Mouse (Mus musculus): ENCODE measurements around the gene Hdac7. TPM values are rescaled to one million over a fixed set of nuclear protein-coding genes. Genes with fewer than 3 reads are reported as not detected.

The Hdac7 gene
- total RNA-seq, 2 experiments from 2014 or later, result 26.9 to 37.1 TPM

DNA sequence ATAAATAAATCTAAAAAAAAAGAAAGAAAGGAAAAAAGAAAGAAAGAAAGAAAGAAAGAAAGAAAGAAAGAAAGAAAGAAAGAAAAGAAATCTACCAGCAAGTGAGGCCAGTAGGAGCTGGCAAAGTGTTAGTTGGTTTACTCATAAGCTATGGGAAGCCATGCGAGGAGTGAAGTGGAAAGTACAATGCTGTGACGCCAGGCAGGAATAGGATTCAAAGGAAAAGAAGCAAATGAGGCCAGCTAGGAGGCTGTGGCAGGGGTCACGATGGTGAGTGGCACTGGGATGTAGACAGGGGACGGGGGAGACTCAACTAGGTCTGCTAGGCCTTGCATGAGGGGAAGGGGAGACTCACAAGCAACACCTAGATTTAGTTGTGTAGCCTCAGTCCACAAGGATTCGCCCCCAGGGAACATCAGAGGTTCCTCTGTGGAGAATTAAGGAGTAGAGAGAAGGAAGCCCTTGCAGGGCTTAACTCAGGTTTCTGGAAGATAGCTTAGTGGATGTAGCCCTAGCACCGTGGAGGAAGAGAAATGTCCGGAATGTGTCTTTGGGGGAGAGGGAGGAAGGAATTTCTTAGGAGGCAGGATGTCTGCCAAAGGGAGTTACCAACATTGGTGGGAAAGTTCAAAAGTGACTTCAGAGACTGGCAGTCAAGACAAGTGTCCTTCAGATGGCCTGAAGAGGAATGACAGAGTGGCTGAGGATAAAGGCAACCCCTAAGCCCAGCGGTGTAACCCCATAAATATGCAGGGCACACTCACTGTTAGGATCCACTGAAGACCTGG is 65.8 kb downstream of the Hdac7 start, which contains the start of gene Slc48a1:
Gene Slc48a1 (plus strand): TSS at position 210 of the 788 bp plus-strand sequence.
- no peak for DNase-seq
- intact Hi-C loops (cut with DNase I), result no loop called here

DNA sequence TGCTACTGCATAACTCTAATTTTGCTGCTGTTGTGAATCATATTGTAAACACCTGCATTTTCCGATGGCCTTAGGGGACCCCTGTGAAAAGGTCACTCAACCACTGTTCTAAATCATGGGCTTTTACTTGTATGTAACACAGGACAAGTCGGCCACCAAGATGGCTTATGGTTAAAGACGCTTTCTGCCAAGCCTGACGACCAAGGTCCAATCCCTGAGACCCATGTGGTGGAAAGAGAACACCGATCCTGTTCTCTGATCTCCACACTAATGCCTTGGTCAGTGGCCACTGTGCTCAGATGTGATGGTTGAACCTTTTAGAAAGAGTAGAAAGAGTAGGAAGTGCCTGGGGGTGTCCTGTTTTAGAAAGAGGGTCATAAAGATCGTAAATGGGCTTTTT is 67.4 kb downstream of the Hdac7 start:
- no peak for DNase-seq

DNA sequence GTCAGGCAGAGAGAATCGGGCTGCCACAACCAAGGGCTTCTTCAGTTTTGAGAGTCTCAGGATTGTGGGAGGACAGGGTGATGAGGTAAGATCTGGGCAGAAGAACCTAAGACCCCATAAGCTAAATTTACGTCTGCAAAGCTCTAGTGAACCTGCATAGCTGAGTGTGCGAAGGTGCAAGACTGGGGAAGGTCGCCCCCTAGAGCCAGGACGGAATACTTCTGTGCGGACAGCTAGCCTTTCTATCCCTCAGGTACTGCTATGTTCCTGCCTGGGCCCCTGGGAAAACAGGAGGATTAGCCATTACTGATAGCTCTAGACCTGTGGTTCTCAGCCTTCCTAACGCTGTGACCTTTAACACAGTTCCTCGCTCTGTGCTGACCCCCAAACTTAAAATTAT is 67.8 kb downstream of the Hdac7 start:
- intact Hi-C loops (cut with DNase I), result loop anchor here (1.0 kb wide), 2 partner anchors 25 to 58 kb away; no protein-coding TSS in a partner anchor
- peak; percentile 80 to 90 for DNase-seq

More for the DNA sequence above, 67.4 kb downstream of the Hdac7 start:
- intact Hi-C loops (cut with DNase I), result loop anchor here (1.0 kb wide), 2 partner anchors 26 to 59 kb away; no protein-coding TSS in a partner anchor

DNA sequence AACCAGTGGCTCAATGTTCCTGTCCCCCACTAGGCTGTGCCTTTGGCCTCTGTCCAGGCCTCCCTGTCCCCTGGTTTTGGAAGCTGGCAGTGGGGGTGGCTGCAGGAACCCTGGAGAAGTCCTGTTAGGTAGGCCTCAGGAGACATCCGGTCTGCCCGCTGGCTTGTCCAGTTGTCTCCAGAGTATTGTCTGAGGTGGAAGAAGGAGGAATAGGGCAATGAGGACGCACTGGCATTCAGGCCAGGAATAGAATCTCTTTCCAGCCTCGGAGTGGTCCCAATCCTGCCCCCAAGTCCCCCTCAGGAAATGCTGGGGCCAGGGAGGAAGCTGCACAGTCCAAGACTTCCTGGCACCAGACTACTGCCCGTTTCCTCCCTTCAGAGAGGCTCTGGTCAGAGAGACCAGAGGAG is 70.3 kb downstream of the Hdac7 start:
- intact Hi-C loops (cut with DNase I), result no loop called here
- peak in 1 of 2 experiments; percentile 48 for DNase-seq

DNA sequence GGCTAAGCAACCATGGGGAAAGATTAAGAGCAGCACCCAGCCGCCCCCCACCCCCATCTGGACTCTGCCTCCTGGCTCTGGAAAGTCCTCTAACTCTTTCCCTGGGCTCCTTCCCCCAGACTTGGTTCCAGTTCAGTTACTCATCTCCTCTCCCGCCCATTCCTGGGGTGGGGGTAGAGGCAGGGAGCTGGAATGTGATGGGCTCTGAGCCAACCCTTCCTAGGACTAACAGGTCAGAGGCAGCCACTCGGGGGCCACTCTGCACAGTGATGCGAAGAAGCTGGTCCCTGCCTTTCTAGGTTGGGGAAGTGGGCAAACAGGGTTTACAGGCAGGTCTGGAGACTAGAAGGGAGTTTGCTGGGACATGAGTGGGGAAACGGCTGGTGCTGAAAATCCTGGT is 71.2 kb downstream of the Hdac7 start:
- DNase-seq, result peak; percentile 53 to 66
- intact Hi-C loops (cut with DNase I), result no loop called here

DNA sequence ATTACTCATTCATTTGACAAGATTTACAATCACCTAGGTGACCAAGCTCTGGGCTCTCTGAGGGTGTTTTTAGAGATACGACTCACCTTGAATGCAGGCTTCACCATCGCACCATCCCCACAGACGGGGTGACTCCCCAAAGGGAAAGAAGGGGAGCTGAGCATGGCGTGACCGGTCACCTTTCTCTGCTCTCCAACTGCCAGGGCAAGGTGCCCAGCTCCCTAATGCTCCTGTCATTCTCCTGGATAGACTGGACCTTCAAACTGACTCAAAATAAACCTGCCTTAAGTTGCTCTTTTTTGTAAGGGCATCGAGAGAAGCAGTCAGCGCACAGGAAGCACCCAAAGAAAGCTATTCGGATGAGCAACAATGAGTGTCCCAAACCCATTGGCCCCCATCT is 74.0 kb downstream of the Hdac7 start:
- DNase-seq, result no peak
- intact Hi-C loops (cut with DNase I), result no loop called here

DNA sequence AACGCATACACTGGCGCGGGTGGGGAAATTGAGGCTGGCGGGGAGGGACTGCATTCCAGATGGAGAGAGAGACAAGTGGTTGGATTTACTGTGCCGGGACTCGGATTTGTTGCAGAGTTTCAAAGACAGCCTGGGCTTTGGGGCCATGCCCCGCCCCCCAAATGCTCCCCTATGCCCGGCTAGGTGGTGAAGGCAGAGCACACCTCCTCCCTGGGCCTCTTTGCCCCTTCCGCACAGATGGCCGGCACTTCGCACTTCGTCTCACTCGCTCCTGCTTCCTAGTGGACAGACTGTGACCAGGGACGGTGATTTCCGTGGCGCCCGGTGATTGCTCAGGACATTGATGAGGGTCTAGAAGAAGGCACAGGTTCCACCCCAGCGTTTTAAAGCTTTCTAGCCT is 76.1 kb downstream of the Hdac7 start:
- peak in 1 of 2 experiments; percentile 53 for DNase-seq

DNA sequence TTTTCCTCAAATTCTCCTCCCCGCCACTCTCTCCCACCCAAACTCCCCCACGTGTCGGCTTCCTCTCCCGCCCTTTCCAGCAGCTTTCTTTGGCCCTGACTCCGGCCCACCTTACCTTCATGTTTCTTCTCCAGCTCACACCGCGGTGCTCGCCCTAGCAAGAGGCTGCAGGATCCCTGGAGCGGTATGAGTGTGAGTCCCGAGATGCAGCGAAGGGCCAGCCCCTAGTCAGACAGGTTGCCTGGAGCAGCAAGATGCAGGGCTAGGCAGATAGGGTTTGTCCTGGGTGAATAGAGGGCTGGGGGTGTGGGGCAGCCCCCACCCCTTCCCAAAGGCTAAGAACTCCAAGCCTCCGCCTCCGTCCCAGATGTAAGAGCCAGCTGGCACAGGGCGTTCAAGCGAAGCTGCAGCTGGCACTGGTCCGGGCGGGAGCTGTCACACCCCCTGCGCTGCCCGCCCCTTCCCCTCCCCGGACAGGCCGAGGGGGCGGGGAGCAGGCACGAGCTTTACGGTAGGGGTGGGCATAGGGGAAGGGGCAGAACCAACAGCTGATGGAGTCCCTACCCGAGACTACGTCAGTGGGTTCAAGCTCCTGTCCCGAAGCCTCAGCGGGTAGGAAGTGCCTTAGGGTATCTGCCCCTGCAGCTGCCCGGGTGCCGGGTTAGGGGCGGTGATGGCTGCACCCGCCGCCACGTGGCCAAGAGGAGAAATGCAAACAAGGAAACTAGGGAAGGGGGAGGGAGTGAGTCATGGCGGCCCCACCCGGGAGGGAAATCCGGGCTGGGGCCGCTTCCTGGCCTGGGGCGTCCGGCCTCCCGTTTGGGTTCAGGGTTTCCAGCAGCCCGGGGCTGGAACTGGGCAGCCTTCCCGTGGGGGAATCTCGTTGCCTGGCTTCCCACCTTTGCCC is 76.8 kb downstream of the Hdac7 start, which contains the start of gene Rapgef3:
Gene Rapgef3 (minus strand): TSS at position 693 of the 907 bp plus-strand sequence.
- intact Hi-C loops (cut with DNase I), result no loop called here
- peak; percentile 85 to 90 for DNase-seq

More for the DNA sequence above, 76.1 kb downstream of the Hdac7 start:
- intact Hi-C loops (cut with DNase I), result no loop called here

DNA sequence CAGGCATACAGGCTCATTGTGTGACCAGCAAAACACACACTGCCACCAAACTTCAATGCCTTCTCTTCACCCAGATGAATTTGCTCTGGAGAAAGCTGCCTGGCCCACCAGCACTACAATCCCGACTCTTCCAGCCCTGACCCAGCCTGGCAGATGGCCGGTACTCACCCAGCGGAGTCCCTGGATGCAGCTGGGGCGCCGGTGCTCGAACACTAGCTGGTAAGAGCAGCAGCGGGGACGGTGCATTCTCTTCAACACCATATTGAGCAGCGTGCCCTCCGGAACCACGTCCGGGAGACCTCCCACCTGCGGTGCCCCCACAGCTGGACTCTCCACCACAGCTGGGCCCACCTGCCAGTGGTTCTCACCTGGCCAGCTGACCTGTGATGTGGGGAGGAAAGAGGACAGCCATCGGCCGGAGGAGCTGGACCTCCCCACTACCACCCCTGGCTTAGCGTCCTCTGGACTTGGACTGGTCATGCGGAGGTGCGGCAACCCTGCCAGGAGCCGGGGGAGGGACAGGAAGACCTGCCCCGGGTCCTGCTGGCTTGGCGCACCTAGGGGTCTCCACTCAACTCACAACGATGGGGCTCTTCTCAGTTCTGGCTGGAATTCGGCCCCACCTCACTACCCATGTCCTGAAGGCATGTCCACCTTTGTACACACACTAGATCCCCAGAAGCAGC is 77.6 kb downstream of the Hdac7 start:
- intact Hi-C loops (cut with DNase I), result no loop called here
- DNase-seq, result peak in 1 of 2 experiments; percentile 57

DNA sequence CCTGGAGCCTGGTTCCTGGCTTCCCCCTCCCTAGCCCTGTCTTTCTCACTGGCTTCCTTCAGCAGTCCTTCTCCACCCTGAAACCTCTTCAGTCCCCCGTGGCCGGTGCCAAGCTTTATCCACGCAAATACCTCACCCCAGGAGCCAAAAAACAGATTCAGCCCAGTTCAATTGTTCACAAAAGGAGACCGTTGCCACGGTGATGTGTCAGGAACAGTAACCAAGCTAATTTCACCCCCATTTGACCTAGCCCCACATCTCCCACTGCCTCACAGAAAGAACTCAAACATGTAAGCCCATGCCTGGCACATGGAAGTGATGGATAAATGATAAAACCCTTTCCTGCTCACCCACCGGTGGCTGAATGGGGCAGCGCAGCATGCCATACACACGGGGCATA is 78.1 kb downstream of the Hdac7 start:
- DNase-seq, result no peak
- intact Hi-C loops (cut with DNase I), result no loop called here

DNA sequence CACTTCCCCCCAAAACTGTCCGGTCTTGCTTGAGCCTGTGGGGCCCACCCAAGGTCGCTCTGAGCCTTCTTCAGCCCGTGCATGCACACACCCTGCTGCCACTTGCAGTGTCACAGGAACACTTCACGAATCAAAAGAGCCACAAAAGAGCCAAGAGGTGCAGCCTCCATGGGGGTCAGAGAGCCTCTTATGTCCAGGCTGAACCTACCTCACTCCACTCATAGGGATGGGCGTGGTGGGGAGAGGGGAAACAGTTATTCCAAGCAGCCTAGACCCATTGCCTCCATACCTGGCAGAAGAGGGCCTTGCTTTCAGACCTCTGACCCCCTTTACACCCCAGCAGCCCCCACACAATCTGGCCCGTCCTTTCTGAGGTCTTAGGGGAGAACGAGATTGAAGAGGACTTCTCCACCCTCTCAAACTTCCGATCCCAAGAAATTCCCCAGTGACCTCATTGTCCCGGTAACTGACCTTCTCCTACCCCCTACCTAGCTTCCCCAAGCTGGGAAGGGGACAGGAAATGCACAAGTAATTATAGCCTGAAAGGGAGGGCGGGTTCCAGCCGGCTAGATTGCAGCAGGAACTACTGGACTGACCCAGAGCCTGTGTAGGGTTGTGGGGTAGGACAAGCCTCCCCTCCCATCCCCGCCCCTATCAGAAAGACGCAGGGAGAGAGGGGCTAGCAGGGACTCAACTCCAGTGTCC is 79.1 kb downstream of the Hdac7 start:
- no peak for DNase-seq
- intact Hi-C loops (cut with DNase I), result no loop called here

DNA sequence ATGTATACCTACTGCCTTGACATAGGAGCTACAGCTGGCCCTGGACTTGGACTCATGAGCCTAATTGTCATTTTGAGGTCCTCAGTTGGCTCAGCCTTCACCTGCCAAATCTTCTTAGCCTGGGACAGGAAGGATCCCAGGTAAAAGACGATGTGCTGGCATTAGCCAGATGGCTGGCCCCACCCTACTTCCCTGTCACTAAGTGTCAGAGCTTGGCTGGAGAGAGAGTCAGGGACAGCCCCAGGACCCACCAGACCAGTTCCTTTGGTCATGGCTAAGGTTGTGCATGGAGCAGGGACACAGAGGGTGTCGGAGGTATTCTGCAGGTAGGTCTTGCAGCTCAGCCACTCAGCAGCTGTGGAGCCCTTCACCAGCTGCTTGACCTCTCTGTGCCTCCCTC is 79.8 kb downstream of the Hdac7 start:
- no peak for DNase-seq
- intact Hi-C loops (cut with DNase I), result no loop called here

DNA sequence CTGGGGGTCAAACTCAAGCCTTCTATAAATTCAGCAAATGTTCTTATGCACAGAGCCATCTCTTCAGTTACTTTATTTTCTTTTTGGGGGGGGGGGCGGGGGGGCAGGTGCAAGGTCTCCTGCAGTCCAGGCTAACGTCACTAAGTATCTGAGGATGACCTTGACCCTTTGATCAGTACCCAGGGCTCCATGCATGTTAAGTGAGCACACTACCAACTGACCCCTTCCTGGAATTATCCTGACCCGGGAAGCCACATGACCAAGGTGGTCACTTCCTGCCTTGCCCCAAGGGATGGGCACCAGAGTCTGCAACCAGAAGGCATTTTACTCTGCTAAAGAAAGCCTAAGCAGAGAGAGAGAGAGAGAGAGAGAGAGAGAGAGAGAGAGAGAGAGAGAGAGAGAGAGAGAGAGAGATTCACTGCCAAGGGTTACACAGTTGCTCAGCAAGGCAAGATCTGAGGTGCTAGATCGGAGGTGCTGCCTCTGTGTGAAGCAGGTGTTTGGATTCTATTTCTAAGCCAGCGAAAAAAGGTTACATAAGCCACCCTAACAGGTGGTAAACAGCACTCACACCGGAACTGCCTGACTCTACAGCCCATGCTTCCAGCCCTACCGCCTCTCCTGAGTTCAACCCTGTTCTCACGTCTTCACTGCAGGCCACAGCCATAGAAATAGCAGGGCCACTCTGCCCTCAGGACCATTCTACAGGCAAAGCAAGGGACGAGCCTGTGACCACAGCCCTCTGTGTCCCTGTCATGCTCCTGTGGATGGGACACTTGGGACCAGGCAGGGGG is 80.8 kb downstream of the Hdac7 start:
- intact Hi-C loops (cut with DNase I), result no loop called here
- no peak for DNase-seq

DNA sequence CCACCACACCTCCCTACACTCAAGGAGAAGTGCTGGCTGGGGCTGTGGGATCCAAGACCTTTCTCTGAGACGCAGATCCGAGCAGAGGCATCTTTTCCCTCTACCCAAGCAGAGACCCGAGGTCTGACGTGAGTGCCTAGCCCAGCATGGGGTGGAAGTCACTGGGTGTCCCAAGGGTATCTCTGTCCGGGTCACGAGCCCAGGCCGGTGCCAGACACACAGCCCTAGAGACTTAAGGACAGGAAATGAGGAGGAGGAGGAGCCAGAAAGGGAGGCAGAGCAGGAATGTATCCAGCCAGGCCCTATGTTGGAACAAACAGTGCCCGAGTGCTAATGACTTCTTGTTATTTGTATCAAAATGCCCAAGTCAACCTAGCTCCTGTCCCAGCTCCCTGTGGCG is 81.6 kb downstream of the Hdac7 start:
- peak; percentile 64 to 72 for DNase-seq
- intact Hi-C loops (cut with DNase I), result no loop called here

DNA sequence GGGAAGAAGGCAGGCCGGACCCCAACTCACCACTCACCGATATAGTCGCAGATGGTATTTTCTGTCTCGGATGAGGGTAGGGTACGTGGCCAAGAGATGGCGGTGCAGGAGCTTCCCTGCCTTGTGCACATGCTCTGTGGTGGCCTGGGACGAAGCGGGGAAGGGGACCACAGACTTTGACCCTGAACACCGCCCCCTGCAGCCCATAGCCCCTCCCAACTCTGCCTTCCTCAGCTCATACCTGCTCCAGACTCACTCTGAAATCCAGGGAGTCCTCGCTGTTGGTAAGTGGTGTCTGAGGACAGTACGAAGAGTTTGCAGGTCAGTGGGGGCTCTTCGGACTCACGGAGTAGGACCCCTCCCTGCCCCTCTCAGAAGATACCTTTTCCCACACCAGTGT is 82.9 kb downstream of the Hdac7 start:
- no peak for DNase-seq
- intact Hi-C loops (cut with DNase I), result no loop called here

DNA sequence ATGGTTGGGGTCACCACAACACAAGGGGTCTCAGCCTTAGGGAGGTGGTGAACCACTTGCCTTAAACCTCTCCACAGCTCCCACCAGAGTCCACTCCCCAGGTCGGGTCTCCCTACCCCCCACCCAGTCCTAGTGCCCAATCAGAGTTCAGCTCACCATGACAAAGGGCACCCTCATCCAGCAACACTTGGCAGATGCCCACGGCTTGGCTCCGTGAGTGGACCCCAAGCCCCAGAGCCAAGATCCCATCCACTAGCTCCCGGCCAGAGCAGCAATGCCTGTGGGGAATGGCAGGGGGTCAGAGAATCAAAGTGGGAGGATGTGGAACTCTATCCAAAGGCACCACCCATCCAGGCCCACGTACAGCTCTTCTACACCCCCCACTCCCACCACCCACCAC is 83.3 kb downstream of the Hdac7 start:
- no peak for DNase-seq
- intact Hi-C loops (cut with DNase I), result no loop called here

DNA sequence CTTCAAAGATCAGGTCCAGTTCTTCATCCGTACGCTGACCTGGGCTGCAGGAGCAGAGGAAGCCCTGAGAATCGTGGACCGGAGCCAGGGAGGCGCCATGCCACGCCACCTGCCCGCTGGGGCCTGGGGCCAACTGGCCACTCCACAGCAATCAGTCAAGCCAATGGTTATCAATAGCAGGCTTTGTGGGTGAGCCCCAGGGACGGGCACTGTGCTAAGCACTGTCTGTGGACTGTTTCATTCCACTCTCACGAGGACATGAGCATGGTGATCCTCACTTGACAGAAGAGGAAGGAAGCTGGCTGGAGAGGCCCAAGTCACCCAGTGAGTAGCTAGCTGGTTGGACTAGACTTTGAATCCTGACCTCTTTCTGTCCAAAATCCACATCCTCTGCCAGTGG is 84.3 kb downstream of the Hdac7 start:
- intact Hi-C loops (cut with DNase I), result no loop called here
- DNase-seq, result no peak

DNA sequence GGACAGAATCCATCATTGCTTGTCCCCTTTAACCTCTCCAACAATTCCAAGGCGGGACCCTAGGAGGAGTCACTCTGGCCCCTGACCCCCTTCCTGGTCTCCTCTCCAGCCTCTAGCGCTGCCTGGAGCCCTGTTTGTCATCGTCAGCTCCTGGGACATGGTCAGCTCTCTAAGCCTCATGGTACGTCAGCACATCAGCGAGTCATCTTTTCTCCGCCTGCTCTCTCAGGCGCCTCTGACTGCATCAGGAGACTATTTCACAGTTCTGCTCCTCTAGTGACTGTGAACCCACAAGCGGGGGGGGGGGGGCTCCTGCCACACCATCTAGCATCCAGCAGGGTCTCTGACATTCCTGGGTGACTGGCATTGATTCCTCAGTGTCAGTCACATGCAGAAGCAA is 88.9 kb downstream of the Hdac7 start:
- intact Hi-C loops (cut with DNase I), result no loop called here
- DNase-seq, result no peak

DNA sequence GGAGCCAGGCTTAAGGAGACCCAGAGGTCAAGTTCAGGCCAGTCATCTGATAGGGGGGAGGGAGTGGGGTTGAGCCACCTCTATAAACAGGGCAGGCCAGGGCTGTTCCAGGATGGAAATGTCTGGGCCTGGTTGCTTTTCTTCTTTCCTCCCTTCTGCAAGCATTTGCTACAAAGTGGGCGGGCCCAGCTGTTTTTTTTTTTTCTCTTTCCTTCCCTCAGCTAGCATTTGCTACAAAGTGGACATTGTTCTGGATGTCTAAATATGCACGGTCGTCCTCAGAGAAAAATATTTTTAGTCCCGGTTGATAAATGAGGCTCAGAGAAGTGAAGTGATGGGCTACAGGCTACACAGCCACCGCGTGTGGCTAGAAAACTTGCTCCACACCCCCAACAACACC is 89.8 kb downstream of the Hdac7 start:
- intact Hi-C loops (cut with DNase I), result no loop called here
- DNase-seq, result no peak

Measured in heart, postnatal 36 days (tissue).